Mouse (Mus musculus) hindbrain, embryonic 16.5 days (tissue): Measurements from ENCODE around the gene Ypel4. TPM values are rescaled to one million over a fixed set of nuclear protein-coding genes. Genes with fewer than 3 reads are reported as not detected.

Experiments used
- ATAC-seq: fragments of 200-750 bp; cut with Nextera tagmentation; 2 replicates; pipeline ENCODE4 v1.8.0; 2017; ENCODE audit warnings: moderate TSS enrichment, moderate library complexity
- H3K27ac ChIP-seq: fragments of 300-500 bp; sonication (generic); 2 replicates; pipeline ENCODE4 v1.5.1; 2014; ENCODE audit warnings: low read depth, mild to moderate bottlenecking, control low read depth, low read length, moderate library complexity
- H3K27me3 ChIP-seq: fragments of 300-500 bp; sonication (generic); replicated peaks from 2 replicates; pipeline ENCODE4 v1.6.1; 2014; ENCODE audit warnings: low read length; ENCODE audit not compliant: control insufficient read depth, insufficient read depth
- H3K36me3 ChIP-seq: fragments of 300-500 bp; sonication (generic); 2 replicates; pipeline ENCODE4 v1.6.1; 2014; ENCODE audit warnings: mild to moderate bottlenecking, low read length, moderate library complexity, mixed read lengths; ENCODE audit not compliant: control insufficient read depth, insufficient read depth
- H3K4me1 ChIP-seq: fragments of 300-500 bp; sonication (generic); 2 replicates; pipeline ENCODE4 v1.6.1; 2014; ENCODE audit warnings: low read depth, low read length; ENCODE audit not compliant: control insufficient read depth, insufficient read depth
- H3K4me2 ChIP-seq: fragments of 300-500 bp; sonication (generic); 2 replicates; pipeline ENCODE4 v1.6.1; 2014; ENCODE audit warnings: mild to moderate bottlenecking, low read length, control low read depth, moderate library complexity
- H3K4me3 ChIP-seq: fragments of 300-500 bp; sonication (generic); 2 replicates; pipeline ENCODE4 v1.5.1; 2014; ENCODE audit warnings: mild to moderate bottlenecking, low read length, control low read depth, moderate library complexity
- H3K9ac ChIP-seq: fragments of 300-500 bp; sonication (generic); 2 replicates; pipeline ENCODE4 v1.6.1; 2014; ENCODE audit warnings: low read depth, mild to moderate bottlenecking, control low read depth, low read length, moderate library complexity
- H3K9me3 ChIP-seq: fragments of 300-500 bp; sonication (generic); 2 replicates; pipeline ENCODE4 v1.6.1; 2014; ENCODE audit warnings: mild to moderate bottlenecking, low read length, moderate library complexity; ENCODE audit not compliant: control insufficient read depth
- WGBS: fragments of 180-500 bp; shearing (Covaris S2); extraction: QIAGEN DNeasy Blood & Tissue Kit; methylation state at CpG from one replicate; pipeline ENCODE4 v1.1.7; 2014; 5-methylcytosine and 5-hydroxymethylcytosine counted together
- polyA plus RNA-seq: library from polyadenylated mRNA; unstranded; fragments of >200 nt; fragmentation: Nextera tagmentation; extraction: Ambion mirVana; gene quantifications from 2 replicates; pipeline ENCODE4 v1.2.1, GENCODE M21; 2015

Gene Ypel4
- polyA plus RNA-seq, 1 experiment from 2014 or later = 16.9 TPM

DNA sequence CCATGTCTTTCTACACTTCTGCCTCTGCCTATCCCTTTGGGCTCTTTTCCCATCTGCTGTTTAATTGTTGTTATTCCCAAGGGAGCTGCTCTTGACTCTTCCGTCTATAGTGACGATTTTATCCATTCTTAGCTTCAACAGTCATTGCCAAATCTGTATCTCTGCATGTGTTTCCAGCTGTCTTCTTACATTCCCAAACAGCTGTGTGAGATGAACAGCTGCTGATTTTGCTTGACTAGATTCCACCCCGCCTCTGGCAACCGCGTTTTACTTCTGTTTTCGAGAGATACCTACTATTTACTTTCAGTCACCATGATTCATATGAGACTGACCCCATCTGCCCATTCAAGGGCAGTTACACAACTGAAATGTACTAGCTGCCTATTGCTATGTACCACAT lies 16.3 kb downstream of the Ypel4 start:
- Histone ChIP-seq H3K4me2 (no peak overlapping the region), H3K9ac (no peak overlapping the region), H3K9me3 (no peaks in the 10 kb centered on the region), H3K27me3 (no peaks in the 10 kb centered on the region), H3K4me1 (no peaks in the 10 kb centered on the region), H3K36me3 (no peaks in the 10 kb centered on the region), H3K4me3 (no peak overlapping the region), H3K27ac (no peak overlapping the region)
- 69% methylated on average over 6 of the region's 6 CpGs for WGBS
- peak; percentile 34; the same call in 1 of the 2 replicates for ATAC-seq

DNA sequence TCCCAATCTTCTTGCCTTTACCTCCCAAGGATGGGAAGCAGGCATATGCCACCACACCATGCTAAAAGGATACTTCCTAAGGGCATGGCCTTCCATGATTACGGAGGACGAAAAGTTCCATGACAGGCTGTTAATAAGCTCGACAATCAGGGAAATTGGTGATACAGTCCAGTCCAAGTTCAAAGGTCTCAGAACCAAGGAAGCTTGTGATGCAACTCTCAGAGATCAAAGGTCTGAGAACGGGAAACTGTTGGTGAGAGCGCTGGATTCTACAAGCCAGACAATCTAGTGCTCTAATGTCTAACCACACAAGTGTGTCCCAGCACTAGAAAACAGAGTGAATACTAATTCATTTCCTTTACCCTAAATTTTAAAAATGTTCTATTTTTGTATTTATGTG lies 22.4 kb downstream of the Ypel4 start:
- no peaks in the 10 kb centered on the region for H3K9me3 ChIP-seq
- no peak overlapping the region for H3K27ac ChIP-seq
- no peak overlapping the region for H3K4me2 ChIP-seq
- H3K27me3 ChIP-seq = no peaks in the 10 kb centered on the region
- no peak overlapping the region for H3K4me3 ChIP-seq
- H3K36me3 ChIP-seq = no peaks in the 10 kb centered on the region
- no peak overlapping the region for H3K9ac ChIP-seq
- ATAC-seq = no peak
- WGBS = 88% methylated on average over 5 of the region's 5 CpGs
- H3K4me1 ChIP-seq = no peaks in the 10 kb centered on the region

DNA sequence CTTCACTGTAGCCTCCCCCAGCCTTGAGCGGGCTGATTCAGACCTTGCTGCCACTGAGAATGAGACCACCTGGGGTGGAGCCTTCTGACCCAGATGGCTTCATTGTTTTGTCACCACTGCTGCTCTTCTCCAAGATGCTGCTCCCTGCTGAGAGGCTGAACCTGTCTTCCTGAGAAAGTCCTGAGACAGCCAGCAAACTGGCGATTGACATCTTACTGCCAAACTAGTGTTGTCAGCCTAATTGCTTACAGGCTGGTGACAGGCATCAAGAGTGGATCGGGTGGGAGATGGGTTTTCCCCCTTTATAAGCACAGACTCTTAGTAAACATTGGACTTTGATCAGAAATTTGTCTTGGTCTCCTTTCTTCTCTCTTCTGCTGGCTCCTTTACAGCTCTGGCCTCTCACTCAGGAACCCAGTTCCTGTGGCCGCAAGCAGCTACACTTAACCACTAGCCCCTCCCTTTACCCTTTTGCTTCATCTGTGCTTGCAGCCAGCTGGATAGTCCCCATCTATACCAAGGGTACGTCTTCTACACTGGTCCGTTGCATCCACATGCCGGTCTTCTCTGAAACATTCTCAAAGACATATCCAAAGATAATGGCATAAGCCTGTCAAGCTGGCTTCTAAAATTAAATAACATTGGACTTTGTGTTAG lies 23.3 kb downstream of the Ypel4 start:
- Histone ChIP-seq H3K4me3 (no peak overlapping the region), H3K27me3 (no peaks in the 10 kb centered on the region), H3K4me1 (no peaks in the 10 kb centered on the region), H3K9ac (no peak overlapping the region), H3K4me2 (no peak overlapping the region), H3K27ac (no peak overlapping the region), H3K36me3 (no peaks in the 10 kb centered on the region), H3K9me3 (no peaks in the 10 kb centered on the region)
- WGBS = 55% methylated on average over 7 of the region's 7 CpGs
- no peak for ATAC-seq

DNA sequence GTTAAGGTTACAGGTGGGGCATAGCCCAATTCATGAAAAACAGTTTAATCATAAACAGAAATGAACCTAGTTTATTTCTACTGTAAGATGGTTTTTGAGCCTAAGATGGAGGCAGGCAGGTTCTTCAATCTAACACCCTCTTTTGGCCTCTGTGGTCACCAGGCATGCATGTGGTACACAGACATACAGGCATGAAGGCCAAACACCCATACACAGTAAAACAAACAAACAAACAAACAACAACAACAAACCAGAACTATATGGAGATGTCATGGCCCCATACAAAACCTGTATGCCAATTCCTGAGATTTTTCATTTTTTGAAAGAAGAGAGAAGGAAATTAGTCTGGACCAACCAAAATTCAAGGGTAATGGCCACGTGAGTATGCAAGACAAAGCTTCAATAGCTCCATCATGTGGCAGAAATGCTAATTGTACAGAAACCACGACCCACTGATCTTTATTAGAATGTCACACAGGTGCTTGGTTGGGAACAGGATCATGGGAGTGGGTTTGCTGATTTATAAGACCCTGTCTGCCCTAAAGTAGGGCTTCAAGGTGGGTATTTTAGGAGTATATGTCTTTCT lies 24.8 kb downstream of the Ypel4 start:
- Histone ChIP-seq H3K4me2 (no peak overlapping the region), H3K9me3 (no peaks in the 10 kb centered on the region), H3K36me3 (no peaks in the 10 kb centered on the region), H3K9ac (no peak overlapping the region), H3K4me1 (no peaks in the 10 kb centered on the region), H3K27me3 (no peaks in the 10 kb centered on the region), H3K4me3 (no peak overlapping the region), H3K27ac (no peak overlapping the region)
- 6% methylated on average over 2 of the region's 2 CpGs for WGBS
- ATAC-seq = peak; percentile 76

DNA sequence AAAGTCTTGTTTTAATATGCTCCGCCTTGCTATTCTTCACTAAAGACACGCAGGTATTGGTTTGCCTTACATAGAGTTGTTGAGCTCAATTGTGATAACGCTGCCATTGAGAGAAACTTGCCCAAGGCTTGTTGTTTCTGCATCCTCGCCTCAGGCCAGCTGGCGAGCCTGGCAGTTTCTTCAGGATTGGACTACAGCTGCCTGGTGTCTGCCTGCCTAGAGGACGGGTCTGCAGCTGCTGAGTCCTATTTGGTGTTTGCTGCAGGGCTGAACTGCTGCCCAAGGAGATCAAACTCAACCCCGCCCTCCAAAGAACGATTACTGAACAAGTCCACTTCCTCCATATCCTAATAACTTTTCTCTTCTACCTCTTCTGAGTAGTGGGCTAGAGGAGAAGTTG lies 26.9 kb downstream of the Ypel4 start:
- Histone ChIP-seq H3K9ac (no peak overlapping the region), H3K4me3 (no peak overlapping the region), H3K4me2 (no peak overlapping the region), H3K4me1 (no peaks in the 10 kb centered on the region), H3K9me3 (no peaks in the 10 kb centered on the region), H3K36me3 (no peaks in the 10 kb centered on the region), H3K27me3 (no peaks in the 10 kb centered on the region), H3K27ac (no peak overlapping the region)
- ATAC-seq = no peak
- 72% methylated on average over 8 of the region's 8 CpGs for WGBS

- no peak overlapping the region for H3K4me2 ChIP-seq
- H3K36me3 ChIP-seq = no peaks in the 10 kb centered on the region
- no peaks in the 10 kb centered on the region for H3K4me1 ChIP-seq
- ATAC-seq = no peak
- no peak overlapping the region for H3K9ac ChIP-seq
- no peak overlapping the region for H3K27ac ChIP-seq
- H3K4me3 ChIP-seq = no peak overlapping the region
- H3K27me3 ChIP-seq = no peaks in the 10 kb centered on the region
- WGBS = 85% methylated on average over 3 of the region's 3 CpGs
- no peaks in the 10 kb centered on the region for H3K9me3 ChIP-seq
Observed at GRCm38 (mm10) chr2:84761309-84761708, 27.5 kb downstream of the Ypel4 start.

GRCm38 (mm10) chr2:84761840-84762239 lies 28.0 kb downstream of the Ypel4 start:
- H3K9ac ChIP-seq = no peak overlapping the region
- no peak overlapping the region for H3K4me3 ChIP-seq
- WGBS = 94% methylated on average over 1 of the region's 1 CpGs
- H3K27me3 ChIP-seq = no peaks in the 10 kb centered on the region
- no peaks in the 10 kb centered on the region for H3K36me3 ChIP-seq
- H3K9me3 ChIP-seq = no peaks in the 10 kb centered on the region
- no peak for ATAC-seq
- no peak overlapping the region for H3K27ac ChIP-seq
- no peak overlapping the region for H3K4me2 ChIP-seq
- H3K4me1 ChIP-seq = no peaks in the 10 kb centered on the region

- Histone ChIP-seq H3K27me3 (no peaks in the 10 kb centered on the region), H3K36me3 (no peaks in the 10 kb centered on the region), H3K4me1 (no peaks in the 10 kb centered on the region), H3K27ac (no peak overlapping the region), H3K4me2 (no peak overlapping the region), H3K9ac (no peak overlapping the region), H3K9me3 (no peaks in the 10 kb centered on the region), H3K4me3 (no peak overlapping the region)
- no peak for ATAC-seq
- WGBS = 51% methylated on average over 4 of the region's 4 CpGs
Observed at GRCm38 (mm10) chr2:84762295-84762694, 28.4 kb downstream of the Ypel4 start.

DNA sequence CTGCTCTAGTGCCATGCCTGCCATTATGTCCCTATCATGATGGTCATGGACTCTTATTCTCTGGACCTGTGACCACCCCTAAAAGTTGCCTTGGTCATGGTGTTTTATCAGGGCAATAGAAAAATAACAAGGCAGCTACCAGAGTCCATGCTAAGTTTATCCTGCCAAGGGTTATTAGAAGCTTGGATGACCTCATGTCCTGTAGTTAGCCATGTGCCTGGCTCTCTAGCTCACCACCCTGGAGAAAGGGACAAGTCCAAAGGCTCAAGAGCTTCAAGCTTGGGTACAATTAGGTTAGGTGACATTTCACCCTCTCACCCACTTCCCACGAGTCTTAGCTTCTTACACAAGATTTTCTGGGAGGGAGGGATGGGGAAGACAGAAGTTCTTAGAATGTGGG lies 29.0 kb downstream of the Ypel4 start:
- WGBS = 47% methylated on average over 1 of the region's 1 CpGs
- no peak overlapping the region for H3K4me3 ChIP-seq
- H3K4me1 ChIP-seq = no peaks in the 10 kb centered on the region
- no peak overlapping the region for H3K27ac ChIP-seq
- no peaks in the 10 kb centered on the region for H3K36me3 ChIP-seq
- no peaks in the 10 kb centered on the region for H3K9me3 ChIP-seq
- no peak overlapping the region for H3K4me2 ChIP-seq
- ATAC-seq = no peak
- H3K9ac ChIP-seq = no peak overlapping the region
- no peaks in the 10 kb centered on the region for H3K27me3 ChIP-seq
